Mouse (Mus musculus): ENCODE results near the gene Gm17387. TPM values are rescaled to one million over a fixed set of nuclear protein-coding genes. Genes with fewer than 3 reads are reported as not detected.

Gm17387 gene
- total RNA-seq, 2 experiments from 2014 or later = not detected

- intact Hi-C loops (cut with DNase I; ENCODE audit: low total_unique reads) = no loop called here
- peak; percentile 86 for DNase-seq
These were observed 12.7 kb downstream of the Gm17387 start for GRCm38 (mm10) chr7:141041661-141042060.

DNA sequence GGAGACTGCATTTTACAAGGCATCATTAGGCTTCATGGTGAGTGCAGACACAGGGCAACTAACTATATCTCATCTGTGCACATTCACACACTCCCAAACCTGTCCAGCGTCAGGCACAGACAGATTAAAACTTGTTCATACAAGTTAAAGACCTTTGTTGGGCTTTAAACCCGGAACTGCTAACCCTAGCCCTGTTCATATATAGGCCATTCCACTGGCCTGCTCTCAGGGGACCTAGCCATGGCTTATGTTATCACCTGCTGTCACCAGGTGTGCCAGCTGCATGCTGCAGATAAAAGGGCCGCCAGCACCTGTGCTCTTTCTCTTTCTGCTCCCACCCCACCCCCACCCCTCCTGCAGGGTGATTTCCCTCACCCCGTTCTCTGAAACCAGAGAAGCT, 13.6 kb downstream of the Gm17387 start:
- intact Hi-C loops (cut with DNase I; ENCODE audit: low total_unique reads) = no loop called here
- no peak for DNase-seq

DNA sequence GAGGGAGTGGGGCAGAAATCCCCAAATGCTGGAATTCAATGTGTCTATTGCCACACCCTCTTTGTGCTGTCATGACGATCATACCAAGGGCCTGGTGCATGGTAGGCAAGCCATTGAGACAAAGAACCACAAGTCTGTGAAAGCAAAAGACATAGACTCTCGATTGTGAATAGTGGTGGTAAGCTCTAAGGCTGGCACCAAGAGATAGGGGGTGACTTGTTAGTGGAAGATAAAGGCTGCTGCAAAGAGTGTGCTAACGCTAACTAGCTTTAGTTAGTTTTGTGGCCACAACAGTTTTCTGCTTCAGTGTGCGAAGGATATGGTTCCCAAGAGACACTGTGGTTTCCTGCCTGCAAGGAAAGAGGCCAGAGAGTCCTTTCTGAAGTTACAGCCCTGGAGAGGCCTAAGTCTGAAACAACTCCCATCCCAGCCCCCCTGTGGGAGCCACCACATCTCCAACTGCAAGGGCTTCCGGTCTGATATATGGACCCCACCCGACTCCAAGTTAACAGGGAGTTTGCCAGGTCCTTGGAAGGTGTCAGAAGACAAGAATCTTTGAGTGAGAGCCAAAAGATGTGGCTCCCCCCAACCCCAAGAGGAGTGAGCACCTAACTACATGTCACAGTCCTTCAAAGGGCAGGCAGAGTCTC, 18.1 kb downstream of the Gm17387 start:
- intact Hi-C loops (cut with DNase I; ENCODE audit: low total_unique reads) = loop anchor here (5.0 kb wide), 2 partner anchors 40 to 85 kb away; no protein-coding TSS in a partner anchor
- no peak for DNase-seq

- intact Hi-C loops (cut with DNase I; ENCODE audit: low total_unique reads) = loop anchor here (2.0 to 5.0 kb wide), 3 partner anchors 40 to 137 kb away; no protein-coding TSS in a partner anchor
- peak; percentile 87 for DNase-seq
These were observed 18.8 kb downstream of the Gm17387 start for GRCm38 (mm10) chr7:141047581-141048225.

DNA sequence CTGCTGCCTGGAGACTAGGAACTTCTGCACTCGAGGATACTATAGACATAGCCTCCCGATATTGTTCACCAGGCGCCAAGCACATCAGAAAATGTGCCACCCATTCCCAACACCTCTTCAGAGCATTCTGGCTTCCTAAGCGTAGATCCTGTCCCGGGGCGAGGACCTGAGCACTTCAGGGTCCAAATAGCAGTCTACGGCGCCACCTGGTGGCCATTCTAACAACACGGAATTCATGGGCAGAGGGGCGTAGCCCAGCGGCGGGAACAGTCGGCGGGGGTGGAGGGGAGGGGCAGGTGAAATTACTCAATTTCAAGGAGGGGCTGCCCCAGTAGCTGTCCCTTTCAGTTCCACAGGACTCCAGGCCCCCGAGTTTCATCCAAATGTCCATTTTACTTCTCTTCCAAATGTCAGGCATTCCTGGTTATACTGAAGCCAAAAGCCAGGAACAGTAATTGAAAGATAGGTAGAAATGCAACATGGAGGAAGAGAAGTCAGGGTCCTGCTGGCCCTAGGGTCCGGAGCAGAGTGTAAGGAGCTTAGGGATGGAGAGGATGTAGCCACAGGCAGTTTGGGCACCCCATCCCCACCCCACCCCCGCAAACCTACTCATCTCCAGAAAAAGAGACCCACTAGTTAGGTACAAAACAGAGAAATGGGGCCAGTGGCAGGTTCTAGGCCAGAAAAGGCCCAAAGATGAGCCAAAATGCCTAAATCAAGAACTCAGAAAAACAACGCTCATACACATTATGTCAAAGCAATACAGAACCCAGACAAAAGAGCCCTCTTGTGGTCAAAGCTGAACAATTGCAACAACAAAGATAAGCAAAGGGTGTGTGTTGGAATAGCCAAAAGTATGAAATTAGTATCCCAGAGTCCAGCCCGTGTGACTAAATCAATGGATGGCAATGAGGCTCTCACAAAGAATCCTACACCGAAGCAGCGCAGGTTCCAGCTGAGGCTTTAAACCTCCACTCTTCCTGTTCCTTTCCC, 19.6 kb downstream of the Gm17387 start:
- intact Hi-C loops (cut with DNase I; ENCODE audit: low total_unique reads) = loop anchor here (2.0 to 5.0 kb wide), 3 partner anchors 41 to 138 kb away; no protein-coding TSS in a partner anchor

DNA sequence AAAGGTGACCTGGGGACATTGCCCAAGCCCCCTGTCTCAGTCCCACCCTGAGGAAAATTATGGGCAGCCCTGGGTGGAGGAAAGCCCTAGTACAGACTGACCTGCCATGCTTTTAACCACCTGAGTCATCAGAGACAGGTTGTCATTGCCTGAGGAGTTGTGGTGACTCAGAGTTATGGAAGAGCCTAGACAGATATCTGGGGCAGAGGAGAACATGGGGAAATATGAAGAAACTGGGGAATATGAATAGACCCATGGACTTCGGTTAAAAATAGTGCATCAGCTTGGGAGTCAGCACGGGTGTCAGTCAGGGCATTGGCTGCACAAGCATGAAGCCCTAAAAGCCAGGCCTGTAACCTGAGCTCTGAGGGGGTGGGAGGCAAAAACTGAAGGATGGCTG, 20.4 kb downstream of the Gm17387 start:
- no peak for DNase-seq
- intact Hi-C loops (cut with DNase I; ENCODE audit: low total_unique reads) = loop anchor here (2.0 to 5.0 kb wide), 3 partner anchors 42 to 139 kb away; no protein-coding TSS in a partner anchor

More for the DNA sequence above, 19.6 kb downstream of the Gm17387 start:
- DNase-seq = peak; percentile 92

- DNase-seq = no peak
- intact Hi-C loops (cut with DNase I; ENCODE audit: low total_unique reads) = loop anchor here (5.0 kb wide), 1 partner anchor 209 kb away; no protein-coding TSS in a partner anchor
These were observed 22.2 kb downstream of the Gm17387 start for GRCm38 (mm10) chr7:141051060-141051685.

DNA sequence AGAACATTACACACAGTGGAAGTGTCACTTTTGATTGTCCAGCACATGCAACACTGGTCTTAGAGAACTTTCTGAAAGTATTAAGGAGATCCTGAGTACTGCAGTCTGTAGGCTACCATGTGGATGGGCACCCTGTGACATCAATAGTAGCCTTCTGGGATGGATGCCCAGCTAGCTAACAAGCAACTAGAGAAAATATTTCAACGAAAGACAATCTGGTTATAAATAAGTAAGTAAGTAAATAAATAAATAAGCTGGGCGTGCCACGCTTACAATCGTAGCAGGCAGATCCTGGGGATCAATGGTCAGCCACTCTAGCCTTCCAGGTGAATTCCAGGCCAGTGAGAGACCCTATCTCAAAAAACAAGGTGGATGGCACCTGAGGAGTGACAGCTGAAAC, 23.1 kb downstream of the Gm17387 start:
- DNase-seq = no peak
- intact Hi-C loops (cut with DNase I; ENCODE audit: low total_unique reads) = loop anchor here (5.0 kb wide), 1 partner anchor 210 kb away; no protein-coding TSS in a partner anchor

GRCm38 (mm10) chr7:141052421-141052820, 23.5 kb downstream of the Gm17387 start:
- intact Hi-C loops (cut with DNase I; ENCODE audit: low total_unique reads) = loop anchor here (5.0 kb wide), 1 partner anchor 210 kb away; no protein-coding TSS in a partner anchor
- no peak for DNase-seq

- DNase-seq = no peak
These were observed 26.9 kb downstream of the Gm17387 start for GRCm38 (mm10) chr7:141055785-141056184.

DNA sequence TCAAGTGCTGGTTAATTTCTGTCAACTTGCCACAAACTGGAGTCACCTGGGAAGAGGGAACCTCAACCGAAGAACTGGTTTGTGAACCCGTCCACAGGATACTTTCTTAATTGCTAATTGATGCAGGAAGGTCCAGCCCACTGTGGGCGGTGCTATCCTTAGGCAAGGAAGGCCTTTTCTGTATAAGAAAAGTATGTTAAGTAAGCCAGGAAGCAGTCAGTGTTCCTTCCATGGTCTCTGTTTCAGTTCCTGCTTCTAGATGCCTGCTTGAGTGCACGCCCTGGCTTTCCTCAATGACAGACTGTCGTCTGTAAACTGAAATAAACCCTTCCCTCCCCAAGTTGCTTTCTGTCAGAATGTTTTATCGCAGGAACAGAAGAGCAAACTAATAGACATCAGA, 28.0 kb downstream of the Gm17387 start:
- no peak for DNase-seq
- intact Hi-C loops (cut with DNase I; ENCODE audit: low total_unique reads) = no loop called here

More at GRCm38 (mm10) chr7:141055785-141056184, 26.9 kb downstream of the Gm17387 start:
- intact Hi-C loops (cut with DNase I; ENCODE audit: low total_unique reads) = no loop called here

DNA sequence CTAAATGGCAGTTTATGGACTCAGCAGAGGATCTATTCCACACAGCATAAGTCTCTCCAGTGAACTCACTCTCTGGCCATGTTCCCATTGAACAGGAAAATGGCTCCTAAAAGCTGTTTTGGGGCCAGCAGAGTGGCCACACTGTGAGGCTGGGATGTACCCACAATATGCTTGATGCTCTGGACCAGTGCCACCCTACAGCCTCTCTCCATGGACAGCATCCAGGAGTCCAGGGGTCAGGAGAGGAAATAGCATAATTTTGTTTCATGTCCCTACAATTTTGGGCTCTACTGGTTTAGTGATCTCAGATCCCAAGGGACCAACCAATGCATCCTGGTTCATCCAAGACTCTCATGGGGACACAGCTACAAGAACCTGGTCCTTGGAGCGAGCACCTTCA, 28.6 kb downstream of the Gm17387 start:
- no peak for DNase-seq
- intact Hi-C loops (cut with DNase I; ENCODE audit: low total_unique reads) = no loop called here

- DNase-seq = no peak
- intact Hi-C loops (cut with DNase I; ENCODE audit: low total_unique reads) = no loop called here
These were observed 29.8 kb downstream of the Gm17387 start for GRCm38 (mm10) chr7:141058601-141059341.

- intact Hi-C loops (cut with DNase I; ENCODE audit: low total_unique reads) = no loop called here
- no peak for DNase-seq
These were observed 31.0 kb downstream of the Gm17387 start for GRCm38 (mm10) chr7:141059929-141060328.

DNA sequence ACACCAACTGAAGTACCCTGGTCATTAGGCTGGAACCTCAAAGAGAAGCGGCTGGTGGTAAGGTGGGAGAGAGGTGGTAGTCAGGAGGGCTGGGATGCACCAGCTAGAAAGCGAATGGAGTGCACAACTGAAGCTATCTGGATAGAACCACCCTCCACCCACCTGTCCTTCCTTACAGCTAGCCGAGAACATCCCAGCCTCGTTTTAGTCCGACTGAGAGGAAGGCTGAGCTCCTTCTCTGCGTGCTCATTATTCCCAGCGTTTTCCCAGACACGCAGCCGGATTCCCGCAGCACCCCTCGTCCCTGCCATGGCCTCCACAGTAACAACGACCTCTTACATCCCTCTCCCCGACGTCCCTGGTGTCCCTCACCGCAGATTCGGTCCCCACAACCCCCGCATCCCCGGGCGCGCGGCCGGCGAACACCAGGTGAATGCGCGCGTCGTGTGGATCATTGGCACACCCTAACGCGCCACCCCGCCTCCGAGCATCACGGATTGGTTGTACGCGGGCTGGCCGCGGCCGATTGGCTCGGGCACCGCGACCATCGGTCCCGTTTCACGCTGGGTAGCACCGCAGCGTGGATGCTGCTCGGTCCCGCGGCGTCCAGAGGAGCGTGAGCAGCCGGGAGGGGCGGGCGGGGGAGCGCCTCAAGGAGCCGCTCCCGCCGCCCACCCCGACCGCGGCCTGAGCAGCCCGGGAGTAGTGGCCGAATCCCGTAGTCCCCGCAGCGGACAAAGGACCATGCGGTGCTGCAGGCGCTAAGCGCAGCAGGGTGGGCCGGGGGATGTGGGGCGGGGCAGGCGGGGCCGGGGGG, 31.7 kb downstream of the Gm17387 start, which contains the start of gene B4galnt4:
B4galnt4 (plus strand) TSS at position 679 of the 817 bp plus-strand sequence.
- peak; percentile 60 for DNase-seq

DNA sequence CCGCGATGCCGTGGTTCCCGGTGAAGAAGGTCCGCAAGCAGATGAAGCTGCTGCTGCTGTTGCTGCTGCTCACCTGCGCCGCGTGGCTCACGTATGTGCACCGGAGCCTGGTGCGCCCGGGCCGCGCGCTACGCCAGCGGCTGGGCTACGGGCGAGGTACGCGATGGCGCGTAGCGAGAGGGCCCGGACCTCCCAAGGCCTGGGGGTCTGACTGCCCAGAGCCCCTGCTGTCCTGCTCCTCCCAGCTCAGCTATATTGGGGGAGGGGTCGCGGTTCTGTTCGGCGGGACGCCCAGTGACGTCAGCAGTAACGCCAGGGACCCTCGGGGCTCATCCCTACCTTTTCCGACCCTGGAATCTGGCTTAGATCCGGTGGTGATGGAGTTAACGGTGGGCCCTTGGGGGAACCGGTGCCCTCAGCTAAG, 32.4 kb downstream of the Gm17387 start:
- intact Hi-C loops (cut with DNase I; ENCODE audit: low total_unique reads) = no loop called here
- no peak for DNase-seq

More for the DNA sequence above, 31.7 kb downstream of the Gm17387 start, which contains the start of gene B4galnt4:
- intact Hi-C loops (cut with DNase I; ENCODE audit: low total_unique reads) = no loop called here

DNA sequence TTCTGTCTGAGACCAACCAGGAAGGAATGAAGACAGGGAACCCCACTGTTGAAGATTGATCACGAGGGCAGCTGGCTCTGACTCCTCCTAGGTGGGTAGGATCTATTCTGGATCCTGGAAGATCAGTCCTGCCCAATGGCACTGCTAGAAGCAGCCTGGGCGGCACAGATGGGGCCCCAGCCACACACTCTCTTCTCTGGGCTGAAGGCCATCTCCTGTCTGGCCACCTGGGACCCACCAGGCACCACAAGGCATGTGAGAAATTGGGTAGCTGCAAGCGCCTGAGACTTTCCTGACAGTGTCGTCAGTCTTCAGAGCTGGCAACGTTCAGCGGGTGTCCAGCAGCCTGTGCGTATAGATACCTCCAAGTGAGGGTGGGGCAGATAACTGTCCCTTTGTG, 33.6 kb downstream of the Gm17387 start:
- DNase-seq = no peak
- intact Hi-C loops (cut with DNase I; ENCODE audit: low total_unique reads) = no loop called here

Data from gastrocnemius, postnatal 14 days (tissue).